Mouse (Mus musculus): ENCODE measurements at regions not wholly inside any gene's neighbourhood (a gene's known extent, or its start where the extent isn't known, plus 50 kb on each side); places are given as distances from the start of the nearest gene placed in this dataset.

DNA sequence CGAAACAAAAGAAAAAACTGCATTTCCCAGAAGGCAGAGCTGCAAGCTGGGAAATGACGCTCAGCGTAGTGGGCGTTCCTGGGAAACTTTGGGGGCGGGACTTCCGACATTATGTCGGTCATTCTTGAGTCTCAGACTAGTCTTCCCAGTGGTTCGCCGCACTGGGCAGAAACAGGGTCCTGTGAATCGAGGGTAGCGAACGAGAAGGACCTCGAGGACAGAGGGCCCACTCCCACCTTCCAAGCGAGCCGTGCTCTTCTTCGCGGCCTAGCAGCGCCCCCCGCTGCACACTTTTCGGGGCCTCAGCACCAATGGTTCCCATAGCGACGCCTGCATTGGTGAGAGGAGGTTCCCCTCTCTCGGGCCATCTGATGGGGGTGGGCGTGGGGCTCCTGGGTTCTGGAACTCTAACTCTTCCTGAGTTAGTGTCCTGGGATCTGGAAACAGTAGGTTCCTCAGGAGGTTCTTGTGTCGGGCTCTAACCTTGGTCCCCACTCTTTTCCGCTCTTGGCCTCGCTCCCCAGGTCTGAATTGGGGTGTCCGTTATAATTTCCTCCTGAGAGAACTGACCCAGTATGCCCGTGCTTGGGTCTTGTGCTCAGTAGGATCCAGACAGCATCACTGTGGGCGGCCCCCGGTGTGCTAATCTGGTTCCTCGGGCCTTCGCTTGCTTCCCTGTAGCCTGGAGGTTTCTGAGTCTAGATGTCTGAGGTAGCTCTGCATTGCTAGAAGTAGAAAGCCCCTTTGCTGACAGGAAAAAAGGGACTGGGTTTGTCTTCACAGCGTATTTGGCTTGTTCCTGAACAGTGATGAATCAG, 52.8 kb upstream of the Gramd1a start:
- peak overlapping the region; percentile 43 for H3K27ac ChIP-seq (replicated peaks)
- H3K9me3 ChIP-seq: 0 out of 2 replicates have a peak, but pooled peaks cover 4% of the 10 kb centered on the region
- H3K9ac ChIP-seq: peak overlapping the region; percentile 83
- peak overlapping the region; percentile 74 for H3K4me2 ChIP-seq
- H3K27me3 ChIP-seq: no peaks in the 10 kb centered on the region
- peaks cover 26% of the 10 kb centered on the region for H3K36me3 ChIP-seq
- ATAC-seq (ENCODE audit: low read depth): peak; percentile 84
- peaks cover 9% of the 10 kb centered on the region for H3K4me1 ChIP-seq (replicated peaks)
- H3K4me3 ChIP-seq: peak overlapping the region; percentile 65
- 31% methylated on average over 34 of the region's 34 CpGs for WGBS

DNA sequence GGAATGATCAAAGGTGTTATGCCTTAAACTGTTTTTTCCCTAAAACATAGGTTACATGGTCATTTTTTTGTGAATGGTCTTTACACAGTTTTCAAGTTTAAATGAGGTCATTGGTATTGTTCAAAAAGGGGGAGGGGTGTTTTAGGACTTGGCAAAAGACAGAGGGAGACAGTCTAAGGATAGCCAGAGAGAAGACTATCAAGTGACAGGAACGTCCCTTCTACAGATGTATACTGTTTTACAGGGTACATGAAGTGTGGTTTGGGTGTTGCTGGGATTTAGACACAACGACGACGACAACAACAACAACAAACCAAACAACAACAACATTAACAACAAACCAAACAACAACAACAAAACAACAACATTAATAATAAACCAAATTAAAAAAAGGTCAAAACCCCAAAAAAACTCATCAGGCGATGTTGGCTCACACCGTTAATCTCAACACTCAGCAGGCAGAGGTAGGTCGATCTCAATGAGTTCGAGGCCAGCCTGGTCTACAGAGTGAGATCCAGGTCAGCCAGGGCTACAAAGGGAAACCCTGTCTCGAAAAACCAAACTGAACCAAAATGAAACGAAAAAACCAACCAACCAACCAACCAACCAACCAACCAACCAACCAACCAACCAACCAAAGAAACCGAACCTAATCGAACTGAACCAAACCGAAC, 52.0 kb upstream of the Gramd1a start:
- Histone ChIP-seq H3K27me3 (no peaks in the 10 kb centered on the region), H3K4me1 (replicated peaks) (peaks cover 9% of the 10 kb centered on the region), H3K36me3 (peaks cover 22% of the 10 kb centered on the region), H3K4me2 (peak overlapping the region; percentile 74), H3K9me3 (0 out of 2 replicates have a peak, but pooled peaks cover 5% of the 10 kb centered on the region), H3K27ac (replicated peaks) (no peak overlapping the region), H3K9ac (no peak overlapping the region), H3K4me3 (peak overlapping the region; percentile 65)
- 71% methylated on average over 13 of the region's 13 CpGs for WGBS
- ATAC-seq (ENCODE audit: low read depth): peak; percentile 46; the same call in 1 of the 2 replicates
